Mouse (Mus musculus): Measurements from ENCODE around the gene Ptrhd1.
A peak's percentile ranks its signal among the peaks of the same experiment; 100 is the strongest.
"Not testable (repeated sequence)": the region's sequence is repeated elsewhere in the genome, so short reads cannot be mapped to it uniquely, and the experiment has no call there.

Ptrhd1 gene

DNA sequence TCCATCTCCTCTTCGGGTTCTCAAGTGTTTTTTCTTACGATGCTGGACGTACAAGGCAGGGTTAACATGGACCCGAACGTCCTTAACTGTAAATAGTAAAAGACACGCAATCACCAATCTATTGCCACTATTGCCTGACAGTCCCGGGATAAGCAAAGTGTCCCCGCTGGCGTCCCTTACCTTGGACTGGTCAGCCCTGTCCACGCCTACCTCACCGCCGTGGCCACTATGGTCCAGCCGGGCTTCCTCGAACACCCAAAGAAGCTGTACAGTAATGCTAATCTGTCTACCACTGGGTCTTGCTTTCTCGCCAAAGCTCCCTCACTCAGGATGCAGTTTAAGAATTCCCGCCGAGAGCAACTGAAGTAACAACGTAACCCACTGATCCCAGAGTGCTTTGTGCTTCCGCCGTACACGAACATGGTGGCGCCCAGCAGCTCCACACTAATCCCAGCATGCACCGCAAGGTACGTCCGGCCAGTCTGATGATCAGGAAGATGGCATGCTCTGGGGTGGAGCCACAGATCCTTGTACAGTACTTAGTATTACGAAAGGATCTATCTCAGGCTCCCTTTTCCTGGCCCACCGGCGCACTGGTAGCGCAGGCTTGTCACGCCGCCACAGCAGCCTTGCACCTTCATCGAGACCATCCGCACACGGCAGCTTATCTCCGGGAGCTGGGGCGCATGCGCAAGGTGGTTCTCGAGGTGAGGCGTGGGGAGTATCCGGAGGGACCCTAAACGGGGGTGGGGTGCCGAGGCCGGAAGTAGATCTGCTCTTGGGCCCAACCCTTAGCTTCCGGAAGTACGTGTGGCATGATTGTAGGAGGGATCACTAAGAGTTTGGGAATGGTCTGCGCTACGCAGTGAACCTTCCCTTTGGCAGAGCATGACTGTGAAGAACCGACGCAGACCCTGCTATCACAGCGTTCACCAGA is at the start of gene Ptrhd1, which contains the start of gene Cenpo:
Gene Ptrhd1 (plus strand): TSS at position 456 of the 937 bp plus-strand sequence.
Gene Cenpo (minus strand): TSS at position 723 of the 937 bp plus-strand sequence.
- peak; percentile 97 for DNase-seq (ENCODE audit: low read depth, low spot score)

- DNase-seq (ENCODE audit: low read depth, low spot score), result no peak
These were observed 49.2 kb upstream of the Ptrhd1 start for GRCm38 (mm10) chr12:4184648-4185047.

DNA sequence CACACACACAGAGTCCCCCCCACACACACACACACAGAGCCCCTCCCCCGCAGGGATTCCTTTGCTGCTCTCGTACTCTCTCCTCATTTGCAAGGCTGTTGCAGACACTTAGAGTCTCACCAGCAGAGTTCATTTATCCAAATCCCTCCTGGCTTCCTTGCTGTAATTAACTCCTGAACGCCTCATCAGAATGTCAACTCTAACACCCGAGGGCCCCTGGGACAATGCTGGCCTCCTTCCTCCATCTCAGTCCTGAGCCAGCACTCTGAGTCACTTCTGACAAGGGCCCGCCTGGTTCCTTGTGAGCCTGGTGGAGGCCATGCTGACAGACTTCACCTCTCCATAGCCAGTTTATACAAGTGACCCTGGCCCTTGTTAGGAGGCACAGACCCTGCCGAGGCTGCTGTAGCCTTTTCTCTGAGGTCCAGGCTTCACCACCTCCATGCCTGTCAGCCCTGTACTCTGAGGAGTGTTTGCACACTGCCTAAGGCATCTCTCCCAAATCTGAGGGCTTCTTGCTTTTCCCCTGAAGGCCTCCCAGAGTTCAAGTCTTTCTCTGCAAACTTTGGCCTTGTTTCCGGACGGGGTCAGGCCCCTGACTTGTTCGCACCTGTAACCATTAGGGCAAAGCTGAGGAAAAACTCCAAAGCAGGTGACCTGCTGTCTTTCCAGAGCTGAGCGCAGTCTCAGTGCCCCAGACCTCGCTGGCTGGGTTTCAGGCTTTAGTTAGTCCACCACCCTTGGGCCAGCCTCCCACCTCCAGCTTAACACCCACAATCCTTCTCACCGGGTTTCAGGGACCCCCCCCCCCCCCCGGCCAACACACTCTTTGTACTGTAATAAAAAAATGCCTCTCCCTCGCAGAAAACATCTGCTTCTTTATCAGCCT is 45.4 kb upstream of the Ptrhd1 start:
- no peak for DNase-seq (ENCODE audit: low read depth, low spot score)

DNA sequence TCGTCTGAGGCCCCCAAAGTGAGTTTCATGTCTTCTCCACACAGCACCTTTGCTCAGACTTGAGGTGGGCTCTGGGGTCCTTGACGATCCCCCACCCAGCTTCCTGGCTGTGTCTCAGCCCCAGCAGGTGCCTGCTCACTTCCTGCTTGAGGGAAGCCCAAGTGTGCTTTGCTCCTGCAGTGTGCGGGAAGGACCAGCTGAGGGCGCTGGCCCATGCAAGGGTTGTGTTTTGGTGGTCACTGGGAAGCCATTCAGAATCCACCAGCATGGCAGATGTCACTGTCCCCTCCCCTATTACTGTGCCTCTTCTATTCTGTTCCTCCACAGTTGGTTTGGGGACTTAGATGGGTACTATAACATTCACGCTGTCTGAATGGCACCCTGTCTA is 44.8 kb upstream of the Ptrhd1 start:
- peak; percentile 17 for DNase-seq (ENCODE audit: low read depth, low spot score)

GRCm38 (mm10) chr12:4192514-4192913 is 41.3 kb upstream of the Ptrhd1 start:
- no peak for DNase-seq (ENCODE audit: low read depth, low spot score)

- DNase-seq (ENCODE audit: low read depth, low spot score), result no peak
These were observed 40.6 kb upstream of the Ptrhd1 start for GRCm38 (mm10) chr12:4193025-4193740.

GRCm38 (mm10) chr12:4194643-4195042 is 39.2 kb upstream of the Ptrhd1 start:
- no peak for DNase-seq (ENCODE audit: low read depth, low spot score)

- no peak for DNase-seq (ENCODE audit: low read depth, low spot score)
These were observed 35.1 kb upstream of the Ptrhd1 start for GRCm38 (mm10) chr12:4198702-4199101.

DNA sequence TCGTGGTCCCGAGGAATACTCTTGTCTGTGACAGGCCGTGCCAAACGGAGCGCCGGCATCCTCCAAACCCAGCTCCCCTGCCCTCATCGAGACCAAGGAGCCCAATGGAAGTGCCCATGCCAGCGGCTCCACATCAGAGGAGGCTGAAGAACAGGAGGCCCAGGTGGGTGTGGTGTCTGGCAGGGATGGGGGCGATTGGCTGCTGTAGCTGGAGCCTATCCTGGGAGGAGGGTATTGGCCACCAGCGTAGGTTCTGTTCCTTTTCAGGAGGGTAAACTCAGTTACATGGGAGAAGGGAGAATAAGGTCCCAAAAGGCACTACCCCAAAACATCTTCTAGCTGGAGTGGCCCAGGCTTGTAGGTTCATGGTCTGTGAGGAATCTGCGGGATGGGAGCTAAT is 34.6 kb upstream of the Ptrhd1 start:
- no peak for DNase-seq (ENCODE audit: low read depth, low spot score)

- DNase-seq (ENCODE audit: low read depth, low spot score), result no peak
These were observed 32.2 kb upstream of the Ptrhd1 start for GRCm38 (mm10) chr12:4201454-4202200.

DNA sequence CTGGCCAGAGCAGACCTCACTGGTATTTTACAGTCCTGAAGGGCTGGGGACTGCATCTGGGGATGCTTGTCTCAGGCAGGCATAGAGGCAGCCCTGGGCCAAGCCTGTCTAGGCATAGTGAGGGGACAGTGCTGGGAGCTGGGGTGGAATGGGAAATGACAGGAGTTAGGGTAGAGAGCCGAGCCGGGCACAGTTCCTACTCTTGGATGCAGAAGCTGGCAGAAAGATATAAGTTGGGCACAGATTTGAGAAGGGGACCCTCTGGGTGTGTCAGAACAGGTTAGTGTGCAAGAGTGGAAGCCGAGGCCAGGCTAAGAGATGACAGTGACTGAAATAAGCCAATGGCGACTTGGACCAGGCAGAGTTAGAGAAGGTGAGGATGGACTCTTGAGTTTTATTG is 31.6 kb upstream of the Ptrhd1 start:
- DNase-seq (ENCODE audit: low read depth, low spot score), result no peak

DNA sequence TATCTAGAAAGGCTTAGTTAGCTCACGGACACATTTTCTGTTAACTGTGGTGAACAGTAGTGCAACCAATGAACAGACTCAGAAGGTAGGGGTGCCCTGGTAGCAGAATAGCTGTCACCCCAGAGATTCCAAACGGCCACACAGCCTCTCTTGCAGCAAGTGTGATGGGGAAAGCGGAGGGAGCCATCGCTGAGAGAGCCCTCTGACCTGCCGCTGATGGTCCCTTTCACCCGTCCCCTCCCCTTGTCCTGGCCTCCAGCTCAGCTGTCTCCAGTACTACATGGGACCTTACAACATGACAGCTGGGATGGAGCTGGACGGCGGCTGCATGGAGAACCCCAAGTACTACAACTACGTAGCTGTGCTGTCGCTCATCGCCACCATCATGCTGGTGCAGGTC is 27.7 kb upstream of the Ptrhd1 start:
- DNase-seq (ENCODE audit: low read depth, low spot score), result no peak

GRCm38 (mm10) chr12:4208405-4209133 is 25.3 kb upstream of the Ptrhd1 start:
- DNase-seq (ENCODE audit: low read depth, low spot score), result peak; percentile 55

DNA sequence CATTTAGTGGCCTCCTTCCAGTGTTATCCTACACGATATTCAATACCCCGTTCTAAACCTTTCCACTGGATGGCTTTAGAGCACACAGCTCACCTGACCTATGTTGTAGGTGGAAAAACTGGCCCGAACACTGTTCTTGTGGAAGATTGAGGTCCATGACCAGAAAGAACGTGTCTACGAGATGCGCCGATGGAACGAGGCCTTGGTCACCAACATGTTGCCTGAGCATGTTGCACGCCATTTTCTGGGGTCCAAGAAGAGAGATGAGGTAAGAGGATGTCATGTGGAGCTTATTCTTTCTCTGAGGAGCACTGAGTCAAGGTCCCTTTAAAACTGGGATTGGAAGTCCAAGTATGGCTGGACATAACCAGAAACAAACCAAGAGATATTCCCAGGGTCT is 24.6 kb upstream of the Ptrhd1 start:
- DNase-seq (ENCODE audit: low read depth, low spot score), result no peak

- DNase-seq (ENCODE audit: low read depth, low spot score), result no peak
These were observed 22.7 kb upstream of the Ptrhd1 start for GRCm38 (mm10) chr12:4211174-4211573.

DNA sequence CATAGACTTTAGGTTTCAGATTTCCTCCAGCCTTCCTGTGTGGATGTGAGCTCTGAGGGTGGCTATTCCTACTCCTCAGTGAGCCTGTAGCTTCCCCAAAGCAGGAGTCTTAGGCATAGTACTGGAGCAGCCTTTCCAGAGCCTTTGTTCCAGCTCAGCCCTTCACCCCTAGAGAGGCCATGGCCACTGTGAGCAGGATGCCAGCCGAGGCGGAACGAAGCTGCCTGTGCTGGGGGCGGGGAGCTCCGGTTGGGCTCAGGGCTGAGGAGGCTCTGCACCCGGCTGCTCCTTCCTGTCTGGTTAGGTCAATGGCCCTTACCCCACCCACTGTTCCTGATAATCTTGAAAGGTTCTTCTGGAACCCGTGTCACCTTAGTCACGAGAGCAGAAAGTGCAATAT is 20.9 kb upstream of the Ptrhd1 start:
- DNase-seq (ENCODE audit: low read depth, low spot score), result no peak

GRCm38 (mm10) chr12:4230156-4230555 is 3.7 kb upstream of the Ptrhd1 start:
- no peak for DNase-seq (ENCODE audit: low read depth, low spot score)

- DNase-seq (ENCODE audit: low read depth, low spot score), result no peak
These were observed 1.1 kb upstream of the Ptrhd1 start for GRCm38 (mm10) chr12:4232777-4233176.

DNA sequence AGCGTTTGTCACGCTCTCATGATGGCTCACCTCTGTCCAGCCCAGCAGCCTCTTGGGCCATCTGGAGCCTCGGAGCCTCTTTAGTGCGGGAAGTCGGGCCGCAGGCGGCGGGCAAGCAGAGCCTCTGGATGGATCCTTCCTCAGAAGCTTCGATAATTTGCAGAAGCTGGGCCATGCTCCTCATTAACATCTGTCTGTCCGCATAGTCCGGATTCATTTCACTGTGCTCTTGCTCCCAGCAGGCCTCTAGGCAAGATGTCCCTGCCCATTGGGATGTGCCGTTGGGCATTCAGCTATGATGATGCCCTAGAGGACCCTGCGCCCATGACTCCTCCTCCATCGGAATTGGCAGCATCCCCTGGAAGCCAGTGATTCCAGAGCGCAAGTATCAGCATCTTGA is 3.7 kb downstream of the Ptrhd1 start:
- DNase-seq (ENCODE audit: low read depth, low spot score), result no peak

- DNase-seq (ENCODE audit: low read depth, low spot score), result not testable (repeated sequence)
These were observed 6.5 kb downstream of the Ptrhd1 start for GRCm38 (mm10) chr12:4240281-4240680.
